In genomic region chr4:115642967-115643754, GRCm38 (mm10) we compare ENCODE assay signal across 14 mouse cellular contexts. TPM values are rescaled to one million over a fixed set of nuclear protein-coding genes. Genes with fewer than 3 reads are reported as not detected.
DNase-seq lines count a peak whose midpoint lies in the region; ATAC-seq and TF ChIP-seq lines count a peak whose summit lies in the region.
"Had no signal": no experiment of that assay in that cellular context is flagged by ENCODE, and none has a peak within 500 bp of the region (broad histone marks: within the 10 kb centered on the region; RNA-seq: fewer than 3 reads in every experiment).

No protein-coding gene starts in this region.

- H3K4me2 ChIP-seq in neural tube, embryonic 15.5 days: no peak overlapping the region
- H3K4me2 ChIP-seq: limb, embryonic 12.5 days had no signal

- intact Hi-C loops in gastrocnemius, adult 2 months (cut with DNase I): no loop called here
- intact Hi-C loops in gastrocnemius, postnatal 14 days (cut with DNase I; ENCODE audit: low total_unique reads): no loop called here
- intact Hi-C loops in heart, postnatal 36 days (cut with DNase I): no loop called here

- 78% methylated on average over 5 of the region's 5 CpGs for WGBS in hindbrain, embryonic 10.5 days
- 72% methylated on average over 5 of the region's 5 CpGs for WGBS in neural tube, embryonic 15.5 days

- no peak for ATAC-seq in neural tube, embryonic 15.5 days (ENCODE audit: low FRiP score)

- H3K27ac ChIP-seq in gastrocnemius, adult 2 months: peak overlapping the region; percentile 41
- no peak overlapping the region for H3K27ac ChIP-seq in hindbrain, embryonic 10.5 days
- H3K27ac ChIP-seq in neural tube, embryonic 15.5 days (replicated peaks): no peak overlapping the region
- H3K27ac ChIP-seq: limb, embryonic 12.5 days had no signal

- TF ChIP-seq CTCF in gastrocnemius, adult 2 months (IDR thresholded peaks at IDR 0.05): no peak

- no peak for DNase-seq in gastrocnemius, adult 2 months
- no peak for DNase-seq in gastrocnemius, postnatal 14 days
- DNase-seq in heart, postnatal 36 days: peak; percentile 20 to 33
- peak; percentile 60 for DNase-seq in kidney, postnatal 10 days
- DNase-seq in lung, postnatal 4 days: peak; percentile 38
- DNase-seq in hindbrain, embryonic 10.5 days (ENCODE audit: low spot score): no peak
- DNase-seq in layer of hippocampus, adult 9-11 months: no peak
- DNase-seq: cerebellum, adult 2 months had no signal

- H3K9ac ChIP-seq in neural tube, embryonic 15.5 days (replicated peaks): no peak overlapping the region
- H3K9ac ChIP-seq: limb, embryonic 12.5 days had no signal

- H3K9me3 ChIP-seq in hindbrain, embryonic 10.5 days: no peaks in the 10 kb centered on the region
- H3K9me3 ChIP-seq in neural tube, embryonic 15.5 days (replicated peaks): no peaks in the 10 kb centered on the region
- H3K9me3 ChIP-seq: limb, embryonic 12.5 days had no signal

- H3K27me3 ChIP-seq in hindbrain, embryonic 10.5 days (ENCODE audit: insufficient read depth, poor library complexity, severe bottlenecking): no peaks in the 10 kb centered on the region
- no peaks in the 10 kb centered on the region for H3K27me3 ChIP-seq in neural tube, embryonic 15.5 days (replicated peaks)
- H3K27me3 ChIP-seq: limb, embryonic 12.5 days had no signal

- H3K4me3 ChIP-seq in gastrocnemius, adult 2 months: no peak overlapping the region
- H3K4me3 ChIP-seq in hindbrain, embryonic 10.5 days: no peak overlapping the region
- H3K4me3 ChIP-seq in neural tube, embryonic 15.5 days (replicated peaks): no peak overlapping the region
- H3K4me3 ChIP-seq: erythroblast, embryonic 14.5 days; limb, embryonic 12.5 days had no signal

- H3K36me3 ChIP-seq in hindbrain, embryonic 10.5 days: no peaks in the 10 kb centered on the region
- H3K36me3 ChIP-seq in neural tube, embryonic 15.5 days: no peaks in the 10 kb centered on the region
- H3K36me3 ChIP-seq: limb, embryonic 12.5 days had no signal

- no peaks in the 10 kb centered on the region for H3K4me1 ChIP-seq in hindbrain, embryonic 10.5 days (replicated peaks)
- no peaks in the 10 kb centered on the region; the same call in 1 of the 2 replicates for H3K4me1 ChIP-seq in neural tube, embryonic 15.5 days
- H3K4me1 ChIP-seq: limb, embryonic 12.5 days had no signal

RNA-seq across cellular contexts. Expression of gene Cyp4b1, which starts 4.4 kb away (rescaled TPM):
- 1 to 10 TPM; 2.6 to 4.5 TPM for total RNA-seq in gastrocnemius, adult 2 months (2021)
- 1 to 10 TPM; 1.7 to 3.1 TPM for total RNA-seq in gastrocnemius, postnatal 14 days (2021)
- total RNA-seq in heart, postnatal 36 days (2021): 10 to 100 TPM; 36.1 to 36.3 TPM
- polyA plus RNA-seq in hindbrain, embryonic 10.5 days (2016; fragmentation: Nextera tagmentation; extraction: Ambion mirVana): 0.35 TPM in 1 of 2 replicates, not detected in the other
- polyA plus RNA-seq in neural tube, embryonic 15.5 days (2015; fragmentation: Nextera tagmentation; extraction: Ambion mirVana): 1.3 TPM in 2 replicates
- polyA plus RNA-seq: limb, embryonic 12.5 days had no signal

RNA-seq across cellular contexts. Expression of gene Cyp4a32, which starts 42.4 kb away (rescaled TPM):
- total RNA-seq in gastrocnemius, adult 2 months (2021): not detected
- not detected for total RNA-seq in gastrocnemius, postnatal 14 days (2021)
- not detected for total RNA-seq in heart, postnatal 36 days (2021)
- polyA plus RNA-seq in hindbrain, embryonic 10.5 days (2016; fragmentation: Nextera tagmentation; extraction: Ambion mirVana): not detected in 2 replicates
- polyA plus RNA-seq in neural tube, embryonic 15.5 days (2015; fragmentation: Nextera tagmentation; extraction: Ambion mirVana): not detected in 2 replicates
- total RNA-seq: adrenal gland, postnatal 36 days; midbrain, postnatal 0 days had no signal
- polyA plus RNA-seq: cerebellum, adult 2 months; erythroblast, embryonic 14.5 days; large intestine, adult 2 months; limb, embryonic 12.5 days; midbrain, postnatal 0 days had no signal

Comparison
In these comparisons a context has a peak if more than half of its experiments do, and no peak if none do; other contexts are left out.
1. DNase-seq: peak in heart, postnatal 36 days (2 of 2), kidney, postnatal 10 days (single experiment) and lung, postnatal 4 days (2 of 2); none in gastrocnemius, adult 2 months (single experiment), gastrocnemius, postnatal 14 days (single experiment), hindbrain, embryonic 10.5 days (single experiment) and layer of hippocampus, adult 9-11 months (single experiment).
2. RNA of gene Cyp4b1, which starts 4.4 kb away (total RNA-seq): 36.1 to 36.3 TPM in heart, postnatal 36 days; 2.6 to 4.5 TPM in gastrocnemius, adult 2 months and 1.7 to 3.1 TPM in gastrocnemius, postnatal 14 days; every median in the first group is over 4 times any median in the second.